Mouse (Mus musculus) T-helper 17 cell (primary cell): ENCODE results near the gene Celf2.

Source experiments
- in situ Hi-C, 2 experiments: fragments of 300-600 bp; cut with MboI, MseI; formaldehyde crosslinking; loops; 1 replicate in 1 of 2; 2 replicates in 1 of 2; pipeline ENCODE4 v1.15.1; 2025; ENCODE audit warnings: high pct_unique_total_duplicates in 2 of 2

The Celf2 gene

DNA sequence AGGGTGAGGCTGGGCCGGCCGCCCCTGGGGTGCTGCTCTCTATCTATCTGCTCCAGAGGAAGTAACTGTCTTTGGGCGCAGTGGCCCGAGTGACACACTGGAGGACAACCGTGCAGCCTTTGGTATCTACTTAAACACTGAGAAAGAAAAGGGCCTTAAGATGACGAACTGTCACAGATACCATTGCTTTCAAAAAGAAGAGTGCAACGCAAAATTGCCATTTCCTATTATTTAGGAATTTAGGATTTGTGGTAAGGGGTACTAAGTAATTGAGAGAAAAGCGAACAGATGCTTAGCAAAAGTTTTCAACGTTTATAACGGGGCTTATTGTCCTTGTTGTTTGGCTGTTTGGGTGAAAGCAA lies 636.5 kb downstream of the Celf2 start:
- in situ Hi-C loops, result loop anchor here in 1 of 2 experiments (10.0 kb wide), 1 partner anchor 328 kb away; no protein-coding TSS in a partner anchor

- in situ Hi-C loops, result loop anchor here in 1 of 2 experiments (10.0 kb wide), 1 partner anchor 328 kb away; no protein-coding TSS in a partner anchor
These were observed 637.1 kb downstream of the Celf2 start for GRCm38 (mm10) chr2:6872131-6872893.

- in situ Hi-C loops, result loop anchor here in 1 of 2 experiments (10.0 kb wide), 1 partner anchor 327 kb away; no protein-coding TSS in a partner anchor
These were observed 637.9 kb downstream of the Celf2 start for GRCm38 (mm10) chr2:6871281-6872130.

- in situ Hi-C loops, result loop anchor here in 1 of 2 experiments (10.0 kb wide), 1 partner anchor 325 kb away; no protein-coding TSS in a partner anchor
These were observed 639.2 kb downstream of the Celf2 start for GRCm38 (mm10) chr2:6869956-6870710.

DNA sequence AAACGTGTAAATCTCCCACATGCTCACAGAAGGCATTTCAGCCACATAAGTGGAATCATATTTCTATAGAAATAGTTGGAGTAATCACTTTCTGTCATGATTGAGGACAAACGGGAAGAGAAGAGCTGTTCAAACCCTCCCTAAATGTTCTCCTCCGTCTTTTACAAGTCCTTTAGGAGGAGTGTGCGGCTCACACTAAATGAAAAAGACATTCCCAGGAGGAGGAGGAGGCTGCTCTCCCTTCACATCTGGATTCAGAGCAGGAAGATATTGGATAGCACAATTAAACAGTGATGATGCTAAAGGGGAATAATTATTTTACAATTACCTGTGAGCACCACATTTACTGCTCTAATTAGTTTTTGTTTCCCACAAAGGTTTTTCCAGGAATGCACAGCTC lies 642.1 kb downstream of the Celf2 start:
- in situ Hi-C loops, result no loop called here

GRCm38 (mm10) chr2:6865785-6866184 lies 643.6 kb downstream of the Celf2 start:
- in situ Hi-C loops, result no loop called here

GRCm38 (mm10) chr2:6850102-6850644 lies 659.2 kb downstream of the Celf2 start:
- in situ Hi-C loops, result no loop called here

- in situ Hi-C loops, result no loop called here
These were observed 660.0 kb downstream of the Celf2 start for GRCm38 (mm10) chr2:6849388-6849787.

- in situ Hi-C loops, result no loop called here
These were observed 679.3 kb downstream of the Celf2 start for GRCm38 (mm10) chr2:6830021-6830420.

DNA sequence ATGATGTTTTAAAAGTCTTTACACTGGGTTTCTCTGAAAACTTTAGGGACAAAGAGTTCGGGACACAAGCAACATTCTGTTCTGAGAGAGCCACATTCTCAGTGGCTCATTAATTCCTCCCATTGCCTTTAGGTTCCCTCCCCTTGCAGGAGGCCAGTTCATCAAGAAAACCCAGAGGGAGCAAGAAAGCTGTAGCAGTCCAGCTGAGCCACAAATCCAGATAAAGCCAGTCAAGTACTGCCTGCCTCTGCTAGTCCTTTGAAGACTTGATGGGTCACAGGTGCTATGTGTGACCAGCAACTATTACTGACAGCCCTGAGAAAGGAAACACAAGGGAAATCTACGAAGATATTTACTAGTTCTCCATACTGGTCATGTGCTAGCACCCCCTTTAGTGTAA lies 681.8 kb downstream of the Celf2 start:
- in situ Hi-C loops, result no loop called here

- in situ Hi-C loops, result no loop called here
These were observed 686.3 kb downstream of the Celf2 start for GRCm38 (mm10) chr2:6823021-6823420.

- in situ Hi-C loops, result no loop called here
These were observed 687.8 kb downstream of the Celf2 start for GRCm38 (mm10) chr2:6821593-6821992.

- in situ Hi-C loops, result no loop called here
These were observed 694.1 kb downstream of the Celf2 start for GRCm38 (mm10) chr2:6815281-6815680.

GRCm38 (mm10) chr2:6808736-6809135 lies 700.6 kb downstream of the Celf2 start:
- in situ Hi-C loops, result no loop called here

DNA sequence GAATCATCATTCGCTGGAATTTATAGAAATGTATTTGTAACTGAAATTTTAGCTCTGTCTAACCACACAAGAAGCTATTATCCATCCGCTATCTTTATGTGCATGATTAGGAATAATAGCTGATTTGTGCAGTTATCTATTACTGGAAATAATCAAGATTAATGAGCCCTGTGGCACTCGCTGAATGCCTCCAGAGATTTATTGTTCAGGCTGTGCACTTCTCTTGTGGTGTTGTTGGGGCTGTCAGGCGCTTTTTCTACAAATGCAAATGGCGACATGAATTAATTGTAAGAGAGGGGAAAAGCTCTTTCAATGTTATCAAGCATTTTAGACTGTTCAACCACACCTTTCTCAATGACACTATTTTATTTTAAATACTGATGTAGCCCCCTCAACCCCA lies 712.6 kb downstream of the Celf2 start:
- in situ Hi-C loops, result no loop called here

GRCm38 (mm10) chr2:6795995-6796588 lies 713.3 kb downstream of the Celf2 start:
- in situ Hi-C loops, result no loop called here

DNA sequence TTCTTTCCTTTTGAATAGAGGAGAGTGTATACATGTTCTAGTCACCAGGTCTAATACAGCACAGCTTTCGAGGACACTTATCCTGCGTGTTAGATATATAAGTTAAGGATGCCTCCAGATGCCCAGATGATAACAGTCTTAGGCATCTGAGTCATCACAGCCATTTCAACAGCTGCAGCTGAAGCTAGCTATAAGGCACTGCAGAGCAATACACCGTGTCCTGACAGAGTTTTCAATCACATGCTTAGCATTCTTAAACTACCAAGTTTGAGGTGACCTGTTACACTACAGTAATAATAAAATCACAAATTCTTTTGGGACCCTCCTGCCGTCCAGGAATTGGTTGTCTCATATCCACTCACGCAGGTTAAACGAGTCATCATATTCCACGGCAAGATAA lies 714.5 kb downstream of the Celf2 start:
- in situ Hi-C loops, result no loop called here

GRCm38 (mm10) chr2:6790876-6791275 lies 718.5 kb downstream of the Celf2 start:
- in situ Hi-C loops, result no loop called here

DNA sequence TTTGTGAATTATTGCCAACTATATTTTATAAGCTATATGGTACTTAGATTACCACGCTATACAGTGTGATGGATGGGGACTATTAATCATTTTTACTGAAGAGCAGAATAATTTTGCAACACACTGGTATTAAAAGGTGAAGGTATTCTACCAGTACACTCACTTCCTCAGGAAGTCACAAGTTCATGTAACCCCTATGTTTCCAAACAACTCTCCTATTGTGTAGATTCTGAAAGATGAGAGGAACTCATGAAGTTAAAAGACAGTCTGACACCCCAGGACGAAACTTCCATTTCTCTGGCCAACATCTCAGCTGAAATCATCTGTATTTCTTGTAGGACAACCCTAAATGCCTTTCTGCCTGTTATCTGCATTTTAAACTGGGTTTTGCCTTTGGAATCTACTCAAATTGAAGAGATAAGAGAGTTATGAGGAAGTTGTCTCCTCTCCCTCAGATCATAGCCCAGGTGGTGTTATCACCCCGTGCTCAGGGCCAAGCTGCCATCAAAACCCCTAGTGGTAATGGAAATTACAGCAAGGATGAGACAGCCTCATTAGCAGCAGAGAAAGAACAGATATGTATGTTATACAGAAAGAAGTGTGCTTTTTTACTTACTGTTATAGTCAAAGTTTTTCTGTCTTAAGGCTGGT lies 722.7 kb downstream of the Celf2 start:
- in situ Hi-C loops, result no loop called here

GRCm38 (mm10) chr2:6770214-6770613 lies 739.1 kb downstream of the Celf2 start:
- in situ Hi-C loops, result no loop called here

GRCm38 (mm10) chr2:6762381-6762780 lies 747.0 kb downstream of the Celf2 start:
- in situ Hi-C loops, result no loop called here
